Mouse (Mus musculus) stomach, postnatal 0 days (tissue): ENCODE measurements around the gene Cnih3. TPM values are rescaled to one million over a fixed set of nuclear protein-coding genes. Genes with fewer than 3 reads are reported as not detected.

Experiments
- ATAC-seq: fragments of 200-750 bp; cut with Nextera tagmentation; 2 replicates; pipeline ENCODE4 v1.8.0; 2017; ENCODE audit not compliant: low FRiP score, low TSS enrichment
- DNase-seq: peaks from one replicate; pipeline ENCODE4 v3.0.0-alpha.2; 2016; ENCODE audit warnings: low spot score
- H3K27ac ChIP-seq: fragments of 300-500 bp; sonication (generic); replicated peaks from 2 replicates; pipeline ENCODE4 v1.5.1; 2014; ENCODE audit warnings: mild to moderate bottlenecking, control low read depth
- H3K27me3 ChIP-seq: fragments of 300-500 bp; sonication (generic); 2 replicates; pipeline ENCODE4 v1.6.1; 2014; ENCODE audit warnings: low read length; ENCODE audit not compliant: control insufficient read depth, insufficient read depth
- H3K36me3 ChIP-seq: fragments of 300-500 bp; sonication (generic); 2 replicates; pipeline ENCODE4 v1.6.1; 2014; ENCODE audit warnings: low read length, mixed read lengths; ENCODE audit not compliant: control insufficient read depth, insufficient read depth
- H3K4me1 ChIP-seq: fragments of 300-500 bp; sonication (generic); replicated peaks from 2 replicates; pipeline ENCODE4 v1.6.1; 2014; ENCODE audit warnings: antibody characterized with exemption; ENCODE audit not compliant: control insufficient read depth, insufficient read depth
- H3K4me2 ChIP-seq: fragments of 300-500 bp; sonication (generic); replicated peaks from 2 replicates; pipeline ENCODE4 v1.6.1; 2014; ENCODE audit warnings: low read depth, mild to moderate bottlenecking, control low read depth, moderate library complexity
- H3K4me3 ChIP-seq: fragments of 300-500 bp; sonication (generic); 2 replicates; pipeline ENCODE4 v1.5.1; 2014; ENCODE audit warnings: low read depth, low read length, control low read depth
- H3K9ac ChIP-seq: fragments of 300-500 bp; sonication (generic); 2 replicates; pipeline ENCODE4 v1.6.1; 2014; ENCODE audit warnings: mild to moderate bottlenecking, low read length, control low read depth, mixed read lengths
- H3K9me3 ChIP-seq: fragments of 300-500 bp; sonication (generic); 2 replicates; pipeline ENCODE4 v1.6.1; 2016; ENCODE audit warnings: low read length; ENCODE audit not compliant: control insufficient read depth
- CTCF ChIP-seq: IDR thresholded peaks from 2 replicates; pipeline ENCODE4 v1.5.1; 2016; ENCODE audit warnings: antibody characterized with exemption, low read depth, mild to moderate bottlenecking, moderate library complexity
- EP300 ChIP-seq: optimal IDR thresholded peaks from 2 replicates; pipeline ENCODE3; 2016; ENCODE audit warnings: antibody characterized with exemption
- WGBS: fragments of 180-500 bp; shearing (Covaris S2); extraction: QIAGEN DNeasy Blood & Tissue Kit; methylation state at CpG from one replicate; pipeline ENCODE4 v1.1.7; 2014; 5-methylcytosine and 5-hydroxymethylcytosine counted together
- polyA plus RNA-seq: library from polyadenylated mRNA; unstranded; fragments of >200 nt; fragmentation: Nextera tagmentation; extraction: Ambion mirVana; gene quantifications from 2 replicates; pipeline ENCODE4 v1.2.1, GENCODE M21; 2015

Gene Cnih3
- polyA plus RNA-seq, 1 experiment from 2014 or later = 0.27 TPM

DNA sequence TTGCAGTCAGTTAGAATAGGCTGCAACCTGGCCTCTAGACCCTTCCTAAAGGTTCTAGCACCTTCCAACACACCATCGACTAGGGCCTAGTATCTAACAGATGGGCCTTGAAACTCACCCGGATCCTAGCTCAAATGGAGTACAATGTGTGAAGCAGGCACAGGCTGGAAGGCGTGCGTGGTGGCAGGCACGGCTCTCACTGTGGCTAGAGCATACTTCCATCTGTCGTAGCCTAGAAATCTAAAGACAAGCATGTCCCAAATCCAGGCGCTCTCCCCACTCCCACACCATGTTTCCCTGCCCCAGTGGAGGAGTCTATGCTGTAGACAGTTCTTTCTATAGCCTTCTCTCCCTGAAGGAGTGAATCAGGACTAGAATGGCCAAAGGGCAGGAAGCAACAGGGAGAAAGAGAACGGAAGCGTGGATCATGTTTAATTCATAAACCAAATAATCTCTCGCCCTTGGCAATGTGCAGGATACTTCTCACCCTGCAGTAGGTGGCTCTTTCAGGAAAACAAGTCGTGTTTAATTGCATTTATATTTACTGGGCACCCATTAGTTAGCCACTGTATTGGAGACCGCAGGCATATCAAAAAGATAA lies 29.1 kb downstream of the Cnih3 start:
- H3K4me3 ChIP-seq = no peak overlapping the region

DNA sequence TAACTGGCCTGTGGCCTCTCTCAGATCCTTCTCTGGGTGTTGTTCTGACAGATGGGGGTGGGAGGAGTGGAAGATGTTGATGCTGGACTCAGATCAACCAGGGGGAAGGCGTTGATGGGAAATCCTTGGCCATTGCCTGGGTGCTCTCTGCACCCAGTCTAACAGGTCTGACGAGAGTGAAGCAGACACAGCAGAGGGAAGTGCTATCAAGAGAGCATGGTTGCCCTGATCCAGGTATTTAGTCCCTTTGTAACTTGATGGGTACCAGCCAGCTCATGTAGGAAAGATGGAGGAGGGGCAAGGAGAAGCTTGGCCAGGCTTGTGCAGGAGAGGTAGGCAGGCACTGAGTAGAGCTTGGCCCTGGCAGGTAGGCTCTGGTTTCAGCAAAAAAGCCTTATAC lies 36.8 kb downstream of the Cnih3 start:
- Histone ChIP-seq H3K4me1 (no peaks in the 10 kb centered on the region), H3K4me3 (no peak overlapping the region), H3K27me3 (no peaks in the 10 kb centered on the region)

More for the DNA sequence above, 29.1 kb downstream of the Cnih3 start:
- Histone ChIP-seq H3K36me3 (no peaks in the 10 kb centered on the region), H3K27me3 (no peaks in the 10 kb centered on the region), H3K4me2 (no peak overlapping the region), H3K27ac (no peak overlapping the region), H3K9ac (no peak overlapping the region), H3K4me1 (no peaks in the 10 kb centered on the region), H3K9me3 (no peaks in the 10 kb centered on the region)
- TF ChIP-seq CTCF (no peak), EP300 (no peak)
- DNase-seq (no peak), ATAC-seq (no peak)
- WGBS = 77% methylated on average over 12 of the region's 12 CpGs

DNA sequence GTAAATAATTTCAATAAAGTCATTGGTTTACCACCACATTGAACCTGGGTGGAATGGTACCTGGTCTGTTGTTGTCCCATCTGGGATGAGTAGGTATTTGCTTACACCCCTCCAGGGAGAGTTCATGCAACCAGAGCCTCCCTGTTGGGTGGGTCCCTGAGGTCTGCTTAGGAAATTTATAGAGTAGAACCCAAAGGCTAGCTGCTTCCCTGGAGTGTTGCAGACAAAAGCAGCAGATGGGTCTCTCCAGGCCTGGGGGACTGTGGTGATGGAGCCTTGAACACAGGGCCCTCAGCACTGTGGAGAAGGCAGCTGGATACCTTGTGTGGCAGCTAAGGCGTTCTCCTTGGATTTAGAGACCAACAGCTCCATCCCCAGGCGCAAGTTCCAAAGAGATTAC lies 40.1 kb downstream of the Cnih3 start:
- no peak for ATAC-seq
- H3K4me1 ChIP-seq = no peaks in the 10 kb centered on the region
- H3K27me3 ChIP-seq = no peaks in the 10 kb centered on the region
- no peak for DNase-seq
- H3K36me3 ChIP-seq = no peaks in the 10 kb centered on the region
- no peak overlapping the region for H3K27ac ChIP-seq
- H3K9me3 ChIP-seq = no peaks in the 10 kb centered on the region
- WGBS = 91% methylated on average over 2 of the region's 2 CpGs
- no peak overlapping the region for H3K9ac ChIP-seq
- no peak overlapping the region for H3K4me3 ChIP-seq
- no peak for TF ChIP-seq CTCF
- TF ChIP-seq EP300 = no peak
- H3K4me2 ChIP-seq = no peak overlapping the region

More for the DNA sequence above, 36.8 kb downstream of the Cnih3 start:
- no peaks in the 10 kb centered on the region for H3K9me3 ChIP-seq
- no peak overlapping the region for H3K9ac ChIP-seq
- H3K36me3 ChIP-seq = no peaks in the 10 kb centered on the region
- no peak overlapping the region for H3K4me2 ChIP-seq
- WGBS = 59% methylated on average over 2 of the region's 2 CpGs
- H3K27ac ChIP-seq = no peak overlapping the region
- DNase-seq (no peak), ATAC-seq (no peak)
- TF ChIP-seq CTCF (no peak), EP300 (no peak)

DNA sequence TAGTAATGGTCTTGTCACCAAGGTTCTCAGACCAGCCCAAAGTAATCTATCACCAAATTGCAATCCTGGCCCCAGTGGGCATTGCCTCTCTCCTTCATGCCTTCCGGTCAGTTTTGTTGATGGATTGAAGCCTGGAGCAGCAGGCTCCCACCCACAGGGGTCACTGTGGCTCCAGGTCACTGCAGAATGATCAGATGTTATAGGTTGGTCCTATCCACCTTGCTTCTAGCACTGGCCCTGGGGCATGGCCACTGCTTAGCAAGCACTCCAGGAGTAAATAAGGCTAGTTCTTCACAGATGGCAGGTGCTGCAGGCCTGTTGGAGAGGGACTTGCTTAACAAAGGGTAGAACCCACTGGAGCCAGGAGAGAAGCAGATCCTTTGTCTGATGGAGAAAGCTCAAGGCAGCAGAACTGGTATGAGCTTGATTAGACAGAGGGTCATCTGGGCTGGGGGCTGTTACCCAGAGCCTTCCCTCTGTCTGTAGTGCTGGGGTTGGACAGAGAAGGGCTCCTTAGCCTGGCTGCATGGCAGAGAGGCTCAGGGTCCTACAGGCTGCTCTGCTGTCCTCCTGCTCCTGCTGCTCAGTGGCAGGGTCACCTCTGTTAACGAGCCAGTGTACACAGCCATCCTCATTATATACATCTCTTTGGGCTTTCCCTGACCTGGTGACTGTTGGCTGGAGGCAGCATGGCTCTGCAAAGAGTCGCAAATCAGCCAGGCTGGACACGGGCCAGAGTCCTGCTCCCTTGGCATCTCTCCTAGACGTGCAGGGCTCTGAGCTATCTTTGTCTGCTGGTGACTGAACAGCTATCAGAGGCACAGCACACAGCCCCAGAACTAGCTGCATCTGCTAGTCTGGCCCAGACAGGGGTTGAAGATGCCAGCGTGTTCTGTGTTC lies 41.1 kb downstream of the Cnih3 start:
- no peaks in the 10 kb centered on the region for H3K9me3 ChIP-seq
- TF ChIP-seq CTCF (peak; percentile 65), EP300 (no peak)
- WGBS = 39% methylated on average over 6 of the region's 6 CpGs
- DNase-seq (peak; percentile 45), ATAC-seq (peak; percentile 40; the same call in 1 of the 2 replicates)
- H3K4me2 ChIP-seq = no peak overlapping the region
- no peak overlapping the region for H3K9ac ChIP-seq
- H3K27ac ChIP-seq = no peak overlapping the region
- H3K36me3 ChIP-seq = no peaks in the 10 kb centered on the region
- no peak overlapping the region for H3K4me3 ChIP-seq
- H3K4me1 ChIP-seq = no peaks in the 10 kb centered on the region
- H3K27me3 ChIP-seq = no peaks in the 10 kb centered on the region

DNA sequence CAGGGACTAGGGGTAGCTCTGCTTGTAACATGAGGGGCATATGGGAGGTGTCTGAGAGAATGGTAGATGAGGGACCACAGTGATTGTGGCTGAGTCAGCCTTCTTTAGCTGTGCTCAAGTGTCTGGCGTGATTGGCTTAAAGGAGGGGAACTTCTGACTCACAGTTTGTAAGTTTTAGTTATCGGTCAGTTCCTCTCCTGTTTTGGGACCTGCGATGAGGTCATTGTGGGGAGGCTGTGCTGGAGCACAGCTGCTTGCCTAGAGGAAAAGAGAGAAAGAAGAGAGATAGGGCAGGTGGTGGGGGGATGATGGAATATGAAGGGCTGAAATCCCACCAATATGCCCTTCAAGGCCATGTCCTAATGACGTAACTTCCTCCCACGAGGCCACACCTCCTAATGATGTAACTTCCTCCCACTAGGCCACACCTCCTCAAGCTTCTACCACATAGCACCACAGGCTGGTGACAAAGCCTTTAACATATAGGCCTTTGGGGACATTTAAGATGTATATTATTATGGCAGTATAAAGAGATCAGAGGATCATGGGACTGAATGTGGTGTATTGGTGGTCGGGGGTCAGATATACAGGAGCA lies 42.9 kb downstream of the Cnih3 start:
- Histone ChIP-seq H3K9me3 (no peaks in the 10 kb centered on the region), H3K27me3 (no peaks in the 10 kb centered on the region), H3K4me2 (no peak overlapping the region), H3K36me3 (no peaks in the 10 kb centered on the region), H3K27ac (no peak overlapping the region), H3K4me1 (no peaks in the 10 kb centered on the region), H3K4me3 (no peak overlapping the region), H3K9ac (no peak overlapping the region)
- ATAC-seq (0 out of 2 replicates have a peak, but pooled peaks have one; percentile 42), DNase-seq (no peak)
- WGBS = 74% methylated on average over 6 of the region's 6 CpGs
- TF ChIP-seq EP300 (no peak), CTCF (no peak)

DNA sequence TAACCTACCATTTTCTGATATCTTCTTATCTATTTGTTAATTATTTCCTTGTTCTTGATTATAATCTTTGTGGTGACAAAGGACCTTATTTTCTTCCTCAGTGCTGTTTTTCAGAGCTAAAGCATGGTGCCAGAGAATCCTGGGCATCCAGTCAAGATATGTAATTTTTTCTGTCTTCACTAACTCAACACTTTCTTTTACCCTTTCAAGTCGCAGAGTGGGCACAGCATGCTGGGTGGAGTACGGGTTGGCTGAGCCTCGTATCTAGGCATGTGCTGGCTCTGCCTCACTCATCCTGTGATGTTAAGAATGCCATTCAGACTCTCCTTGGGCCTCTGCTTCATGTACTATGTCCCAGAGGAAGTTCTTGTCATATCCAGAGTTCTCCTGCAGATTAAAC lies 46.8 kb downstream of the Cnih3 start:
- H3K9ac ChIP-seq = no peak overlapping the region
- H3K4me3 ChIP-seq = no peak overlapping the region
- no peaks in the 10 kb centered on the region for H3K27me3 ChIP-seq
- no peak overlapping the region for H3K27ac ChIP-seq
- TF ChIP-seq EP300 = no peak
- no peak for TF ChIP-seq CTCF
- H3K4me2 ChIP-seq = no peak overlapping the region
- ATAC-seq = no peak
- no peaks in the 10 kb centered on the region for H3K9me3 ChIP-seq
- no peak for DNase-seq
- no peaks in the 10 kb centered on the region for H3K4me1 ChIP-seq
- no peaks in the 10 kb centered on the region for H3K36me3 ChIP-seq
- 65% methylated on average over 3 of the region's 3 CpGs for WGBS
